ENCODE assay signal across 9 mouse cellular contexts in the genomic region with DNA sequence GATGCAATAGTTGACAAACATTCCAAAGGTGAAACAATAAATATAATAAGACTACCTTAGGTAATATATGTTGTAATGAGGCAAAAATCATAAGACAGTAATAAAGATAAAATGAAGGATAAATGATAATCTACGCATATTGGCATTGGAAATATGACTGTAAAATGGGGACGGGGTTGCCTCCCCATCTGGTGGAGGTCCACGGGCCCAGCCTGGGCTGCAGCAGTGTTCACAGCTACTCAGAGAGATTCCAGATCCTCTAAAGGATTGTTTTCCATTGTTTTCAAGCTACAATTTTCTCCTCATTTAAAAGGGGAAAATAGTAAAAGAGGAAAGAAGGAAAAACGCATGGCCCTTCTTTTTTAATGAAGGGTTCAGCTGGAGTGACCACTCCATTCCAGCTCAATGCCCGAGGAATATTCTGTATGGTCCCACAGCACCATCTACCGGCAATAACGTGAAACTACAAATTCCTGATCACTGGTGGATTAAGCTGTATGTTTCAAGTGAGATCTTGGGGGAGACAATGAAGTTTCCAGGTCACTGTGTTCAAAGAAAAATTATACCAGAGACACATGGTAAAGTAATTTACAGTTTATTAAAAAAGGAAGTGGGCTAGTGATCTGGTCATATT. TPM values are rescaled to one million over a fixed set of nuclear protein-coding genes. Genes with fewer than 3 reads are reported as not detected.
A peak's percentile ranks its signal among the peaks of the same experiment; 100 is the strongest.
DNase-seq lines count a peak whose midpoint lies in the region; ATAC-seq and TF ChIP-seq lines count a peak whose summit lies in the region.
"Had no signal": no experiment of that assay in that cellular context is flagged by ENCODE, and none has a peak within 500 bp of the region (broad histone marks: within the 10 kb centered on the region; RNA-seq: fewer than 3 reads in every experiment).

No protein-coding gene starts in this region.

- peak; percentile 80 for TF ChIP-seq RAD21 in CH12.LX (IDR thresholded peaks at IDR 0.05; ENCODE audit: low read depth, low read length)

- no peak overlapping the region for H3K27ac ChIP-seq in CH12.LX (ENCODE audit: insufficient read depth, low read depth)
- H3K27ac ChIP-seq in forebrain, embryonic 11.5 days (ENCODE audit: low read depth, low read length), result no peak overlapping the region
- no peak overlapping the region for H3K27ac ChIP-seq in intestine, embryonic 16.5 days (ENCODE audit: low read length)
- H3K27ac ChIP-seq in midbrain, embryonic 15.5 days, result no peak overlapping the region
- H3K27ac ChIP-seq: heart, embryonic 15.5 days had no signal

- no peaks in the 10 kb centered on the region for H3K9me3 ChIP-seq in CH12.LX (replicated peaks; ENCODE audit: low read length)
- no peaks in the 10 kb centered on the region for H3K9me3 ChIP-seq in forebrain, embryonic 11.5 days (ENCODE audit: control insufficient read depth, low read length)
- no peaks in the 10 kb centered on the region for H3K9me3 ChIP-seq in intestine, embryonic 16.5 days (ENCODE audit: control insufficient read depth, low read length)
- H3K9me3 ChIP-seq in midbrain, embryonic 15.5 days, result no peaks in the 10 kb centered on the region
- H3K9me3 ChIP-seq: heart, embryonic 15.5 days had no signal

- H3K4me2 ChIP-seq in CH12.LX (ENCODE audit: insufficient read depth, low read depth, poor library complexity, severe bottlenecking), result no peak overlapping the region
- H3K4me2 ChIP-seq in forebrain, embryonic 11.5 days (ENCODE audit: low read depth, low read length, severe bottlenecking), result no peak overlapping the region
- no peak overlapping the region for H3K4me2 ChIP-seq in intestine, embryonic 16.5 days (ENCODE audit: low read depth, low read length)
- no peak overlapping the region for H3K4me2 ChIP-seq in midbrain, embryonic 15.5 days
- H3K4me2 ChIP-seq: heart, embryonic 15.5 days had no signal

- in situ Hi-C loops in CH12.LX (cut with MboI; ENCODE audit: low pct_ligation_motif_present, low pct_unique_long_range_greater_than_20kb, low sequenced_read_pairs), result loop anchor here (25.0 kb wide), 1 partner anchor 210 kb away; no protein-coding TSS in a partner anchor

- TF ChIP-seq CTCF in CH12.LX (conservative IDR thresholded peaks at IDR 0.05 in 1 of 2, IDR thresholded peaks at IDR 0.05 in 1 of 2; ENCODE audit: low read depth in 2 of 2, low read length in 2 of 2), result peak; percentile 74 to 77

- no peaks in the 10 kb centered on the region for H3K79me2 ChIP-seq in CH12.LX (replicated peaks; ENCODE audit: control insufficient read depth, extremely low read depth, insufficient read depth, poor library complexity, severe bottlenecking)

- no peak overlapping the region for H3K4me3 ChIP-seq in CH12.LX (replicated peaks in 1 of 3; ENCODE audit: low read depth in 2 of 3, low read length in 2 of 3, poor library complexity in 1 of 3)
- H3K4me3 ChIP-seq in forebrain, embryonic 11.5 days (ENCODE audit: low read depth, low read length), result no peak overlapping the region
- no peak overlapping the region for H3K4me3 ChIP-seq in intestine, embryonic 16.5 days (ENCODE audit: low read length)
- no peak overlapping the region for H3K4me3 ChIP-seq in midbrain, embryonic 15.5 days
- H3K4me3 ChIP-seq: heart, embryonic 15.5 days had no signal

- H3K36me3 ChIP-seq in CH12.LX (replicated peaks in 1 of 2; ENCODE audit: control insufficient read depth in 1 of 2, insufficient read depth in 1 of 2, low read length in 1 of 2), result no peaks in the 10 kb centered on the region
- H3K36me3 ChIP-seq in forebrain, embryonic 11.5 days (ENCODE audit: control insufficient read depth, insufficient read depth, low read length), result no peaks in the 10 kb centered on the region
- no peaks in the 10 kb centered on the region for H3K36me3 ChIP-seq in intestine, embryonic 16.5 days (ENCODE audit: control insufficient read depth, insufficient read depth, low read length)
- H3K36me3 ChIP-seq in midbrain, embryonic 15.5 days (replicated peaks), result no peaks in the 10 kb centered on the region
- H3K36me3 ChIP-seq: heart, embryonic 15.5 days had no signal

- DNase-seq in 416B (ENCODE audit: low read depth), result peak; percentile 67
- DNase-seq in CH12.LX (ENCODE audit: extremely low read depth), result peak; percentile 57
- DNase-seq in c-Kit-negative CD71-positive TER-119-positive erythroid progenitor cells, embryonic 14.5 days (ENCODE audit: low read depth, low spot score), result peak; percentile 53
- DNase-seq in forebrain, embryonic 11.5 days (ENCODE audit: low spot score), result peak; percentile 69
- peak; percentile 62 to 74 for DNase-seq in left cerebral cortex, postnatal 25 days (ENCODE audit: low spot score in 2 of 2)

- no peak for TF ChIP-seq EP300 in CH12.LX (IDR thresholded peaks at IDR 0.05; ENCODE audit: low read length)

- 44% methylated on average over 7 of the region's 7 CpGs for WGBS in forebrain, embryonic 11.5 days
- 39% methylated on average over 7 of the region's 7 CpGs for WGBS in intestine, embryonic 16.5 days
- 39% methylated on average over 7 of the region's 7 CpGs for WGBS in midbrain, embryonic 15.5 days

- no peaks in the 10 kb centered on the region for H3K27me3 ChIP-seq in CH12.LX (replicated peaks)
- H3K27me3 ChIP-seq in forebrain, embryonic 11.5 days (ENCODE audit: control insufficient read depth, insufficient read depth, low read length), result no peaks in the 10 kb centered on the region
- no peaks in the 10 kb centered on the region for H3K27me3 ChIP-seq in intestine, embryonic 16.5 days (replicated peaks; ENCODE audit: control insufficient read depth, insufficient read depth, low read length)
- no peaks in the 10 kb centered on the region for H3K27me3 ChIP-seq in midbrain, embryonic 15.5 days (replicated peaks)
- H3K27me3 ChIP-seq: heart, embryonic 15.5 days had no signal

- no peaks in the 10 kb centered on the region for H3K4me1 ChIP-seq in CH12.LX (ENCODE audit: control insufficient read depth in 1 of 2, insufficient read depth in 2 of 2)
- H3K4me1 ChIP-seq in forebrain, embryonic 11.5 days (replicated peaks; ENCODE audit: control insufficient read depth, insufficient read depth, low read length), result no peaks in the 10 kb centered on the region
- H3K4me1 ChIP-seq in intestine, embryonic 16.5 days (ENCODE audit: control insufficient read depth, insufficient read depth, low read length), result no peaks in the 10 kb centered on the region
- H3K4me1 ChIP-seq in midbrain, embryonic 15.5 days, result peaks cover 2% of the 10 kb centered on the region; the same call in 1 of the 2 replicates

- no peak for TF ChIP-seq POLR2A in CH12.LX (IDR thresholded peaks at IDR 0.05; ENCODE audit: low read depth, low read length)

- no peak overlapping the region for H3K9ac ChIP-seq in CH12.LX (ENCODE audit: insufficient read depth, low read depth)
- no peak overlapping the region for H3K9ac ChIP-seq in forebrain, embryonic 11.5 days (ENCODE audit: low read length)
- H3K9ac ChIP-seq in intestine, embryonic 16.5 days (ENCODE audit: low read depth, low read length), result no peak overlapping the region
- no peak overlapping the region for H3K9ac ChIP-seq in midbrain, embryonic 15.5 days
- H3K9ac ChIP-seq: heart, embryonic 15.5 days had no signal

- dilution Hi-C loops in CH12.LX (cut with MboI; ENCODE audit: extremely low pct_ligation_motif_present, extremely low pct_unique_long_range_greater_than_20kb, low sequenced_read_pairs), result no loop called here

- intact Hi-C loops in left cerebral cortex, postnatal 25 days (cut with DNase I), result loop anchor here (5.0 kb wide), 1 partner anchor 1495 kb away; no protein-coding TSS in a partner anchor

- ATAC-seq in forebrain, embryonic 11.5 days (replicated peaks; ENCODE audit: low FRiP score), result peak; percentile 83
- peak; percentile 54; the same call in 1 of the 2 replicates for ATAC-seq in intestine, embryonic 16.5 days
- peak; percentile 82 for ATAC-seq in midbrain, embryonic 15.5 days (replicated peaks)
- ATAC-seq in erythroid progenitor cell, adult 5-6 weeks (replicated peaks; ENCODE audit: low FRiP score, poor library complexity, severe bottlenecking), result no peak

TF ChIP-seq in CH12.LX, 34 proteins besides CTCF, POLR2A, EP300 and RAD21:
- peak; percentile 30; the same call in 1 of the 2 replicates for TF ChIP-seq SMC3 (IDR thresholded peaks at IDR 0.05; ENCODE audit: low read depth, low read length)
- no peak for TF ChIP-seq CHD2 (IDR thresholded peaks at IDR 0.05; ENCODE audit: low read length)

RNA-seq across cellular contexts. Expression of gene Cd55b, which starts 50.8 kb away (rescaled TPM):
- total RNA-seq in CH12.LX (2012; rRNA removed), result not detected in 2 replicates
- not detected in 2 replicates for total RNA-seq in CH12.LX (2014; rRNA removed)
- not detected in 2 replicates for polyA plus RNA-seq in CH12.LX (2012; ENCODE audit: insufficient read length, low read depth)
- polyA plus RNA-seq in forebrain, embryonic 11.5 days (2014; fragmentation: Nextera tagmentation; extraction: Ambion mirVana), result not detected in 2 replicates
- not detected in 2 replicates for polyA plus RNA-seq in intestine, embryonic 16.5 days (2015; fragmentation: Nextera tagmentation; extraction: Ambion mirVana)
- total RNA-seq in left cerebral cortex, postnatal 25 days (2021), result not detected
- polyA plus RNA-seq in midbrain, embryonic 15.5 days (2015; fragmentation: Nextera tagmentation; extraction: Ambion mirVana), result not detected in 2 replicates
- total RNA-seq in erythroid progenitor cell, adult 5-6 weeks (2015; ENCODE audit: low replicate concordance), result 0.84 TPM in 1 of 2 replicates, not detected in the other
- 4.5 TPM in 1 of 2 replicates, not detected in the other for total RNA-seq in erythroid progenitor cell, adult 5-6 weeks (2017; ENCODE audit: low replicate concordance)
- polyA plus RNA-seq: heart, embryonic 15.5 days had no signal
